ENCODE assay signal across 34 mouse cellular contexts in the genomic region with DNA sequence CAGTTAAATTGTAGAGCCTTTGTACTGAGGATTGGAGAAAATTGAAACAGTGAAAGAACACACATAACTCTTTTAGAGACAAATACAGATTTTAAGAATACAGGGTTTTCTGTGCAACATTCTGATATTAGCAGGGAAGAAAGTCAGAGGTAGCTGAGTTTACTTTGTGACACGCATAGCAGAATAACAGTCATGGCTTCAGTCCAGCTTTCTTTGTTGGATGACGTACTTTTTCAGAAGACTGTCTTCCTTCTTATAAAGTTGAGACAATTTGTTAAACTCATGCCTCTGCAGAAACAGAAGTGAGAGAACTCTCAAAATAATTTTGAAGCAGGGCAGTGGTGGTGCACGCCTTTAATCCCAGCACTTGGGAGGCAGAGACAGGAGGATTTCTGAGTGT.
"Had no signal": no experiment of that assay in that cellular context is flagged by ENCODE, and none has a peak within 500 bp of the region (broad histone marks: within the 10 kb centered on the region; RNA-seq: fewer than 3 reads in every experiment).

No protein-coding gene starts in this region.

- H3K9ac ChIP-seq: heart, embryonic 12.5 days; heart, embryonic 13.5 days; heart, embryonic 15.5 days; hindbrain, embryonic 12.5 days; hindbrain, embryonic 13.5 days; hindbrain, embryonic 14.5 days; hindbrain, embryonic 15.5 days; intestine, embryonic 15.5 days; kidney, embryonic 15.5 days had no signal

- DNase-seq: heart, postnatal 10 days; heart, postnatal 14 days; heart, postnatal 36 days; heart, postnatal 4 days; kidney, adult 11 months; kidney, adult 18-20 months; kidney, adult 2 months; kidney, adult 8-10 months; kidney, adult 9 months; kidney, postnatal 14 days; kidney, postnatal 25 days; kidney, postnatal 36 days; kidney, postnatal 4 days; layer of hippocampus, adult 9-11 months; layer of hippocampus, postnatal 36 days had no signal

- H3K4me2 ChIP-seq: heart, embryonic 11.5 days; heart, embryonic 12.5 days; heart, embryonic 13.5 days; heart, embryonic 15.5 days; hindbrain, embryonic 12.5 days; hindbrain, embryonic 13.5 days; hindbrain, embryonic 14.5 days; hindbrain, embryonic 15.5 days; intestine, embryonic 15.5 days; kidney, embryonic 15.5 days had no signal

- H3K4me1 ChIP-seq: hindbrain, embryonic 12.5 days; hindbrain, embryonic 15.5 days; intestine, embryonic 15.5 days; kidney, embryonic 15.5 days had no signal

- H3K9me3 ChIP-seq: heart, embryonic 10.5 days; heart, embryonic 12.5 days; heart, embryonic 13.5 days; heart, embryonic 15.5 days; hindbrain, embryonic 10.5 days; hindbrain, embryonic 12.5 days; hindbrain, embryonic 13.5 days; hindbrain, embryonic 15.5 days; intestine, embryonic 15.5 days; kidney, embryonic 15.5 days had no signal

- H3K4me3 ChIP-seq: heart, embryonic 10.5 days; heart, embryonic 12.5 days; heart, embryonic 13.5 days; heart, embryonic 15.5 days; hindbrain, embryonic 10.5 days; hindbrain, embryonic 12.5 days; hindbrain, embryonic 13.5 days; hindbrain, embryonic 15.5 days; intestine, embryonic 15.5 days; kidney, embryonic 15.5 days; layer of hippocampus, adult 2 months; left cerebral cortex, adult 2 months had no signal

- H3K27ac ChIP-seq: heart, embryonic 13.5 days; heart, embryonic 15.5 days; hindbrain, embryonic 12.5 days; hindbrain, embryonic 13.5 days; hindbrain, embryonic 14.5 days; hindbrain, embryonic 15.5 days; hindbrain, postnatal 0 days; intestine, embryonic 15.5 days; kidney, embryonic 15.5 days; layer of hippocampus, adult 2 months; left cerebral cortex, adult 2 months had no signal

- ATAC-seq: hindbrain, embryonic 16.5 days; hindbrain, postnatal 0 days; inflammation-experienced regulatory T-cells, adult 6 months; intestine, embryonic 15.5 days; intestine, embryonic 16.5 days; intestine, postnatal 0 days had no signal

- H3K36me3 ChIP-seq: heart, embryonic 10.5 days; heart, embryonic 12.5 days; heart, embryonic 13.5 days; heart, embryonic 15.5 days; hindbrain, embryonic 10.5 days; hindbrain, embryonic 12.5 days; hindbrain, embryonic 13.5 days; hindbrain, embryonic 15.5 days; intestine, embryonic 15.5 days; kidney, embryonic 15.5 days had no signal

- H3K27me3 ChIP-seq: heart, embryonic 12.5 days; heart, embryonic 13.5 days; heart, embryonic 15.5 days; hindbrain, embryonic 12.5 days; hindbrain, embryonic 13.5 days; hindbrain, embryonic 15.5 days; intestine, embryonic 15.5 days; kidney, embryonic 15.5 days had no signal
